Mouse (Mus musculus): ENCODE measurements at regions not wholly inside any gene's neighbourhood (a gene's known extent, or its start where the extent isn't known, plus 50 kb on each side); places are given as distances from the start of the nearest gene placed in this dataset.

- ATAC-seq (replicated peaks; ENCODE audit: poor library complexity): no peak
These were observed 292.8 kb upstream of the Zmiz1 start for GRCm38 (mm10) chr14:25166217-25166616.

GRCm38 (mm10) chr14:25167604-25168003, 291.4 kb upstream of the Zmiz1 start:
- no peak for ATAC-seq (replicated peaks; ENCODE audit: poor library complexity)

- ATAC-seq (replicated peaks; ENCODE audit: poor library complexity): no peak
These were observed 290.7 kb upstream of the Zmiz1 start for GRCm38 (mm10) chr14:25168310-25168709.

- no peak for ATAC-seq (replicated peaks; ENCODE audit: poor library complexity)
These were observed 285.7 kb upstream of the Zmiz1 start for GRCm38 (mm10) chr14:25173281-25173680.

- no peak for ATAC-seq (replicated peaks; ENCODE audit: poor library complexity)
These were observed 285.1 kb upstream of the Zmiz1 start for GRCm38 (mm10) chr14:25173873-25174272.

GRCm38 (mm10) chr14:25174402-25174801, 284.6 kb upstream of the Zmiz1 start:
- no peak for ATAC-seq (replicated peaks; ENCODE audit: poor library complexity)

GRCm38 (mm10) chr14:25176206-25176605, 282.8 kb upstream of the Zmiz1 start:
- no peak for ATAC-seq (replicated peaks; ENCODE audit: poor library complexity)

GRCm38 (mm10) chr14:25180126-25180525, 278.9 kb upstream of the Zmiz1 start:
- no peak for ATAC-seq (replicated peaks; ENCODE audit: poor library complexity)

GRCm38 (mm10) chr14:25181406-25181805, 277.6 kb upstream of the Zmiz1 start:
- no peak for ATAC-seq (replicated peaks; ENCODE audit: poor library complexity)

- no peak for ATAC-seq (replicated peaks; ENCODE audit: poor library complexity)
These were observed 274.9 kb upstream of the Zmiz1 start for GRCm38 (mm10) chr14:25184042-25184441.

GRCm38 (mm10) chr14:25184875-25185274, 274.1 kb upstream of the Zmiz1 start:
- ATAC-seq (replicated peaks; ENCODE audit: poor library complexity): no peak

- ATAC-seq (replicated peaks; ENCODE audit: poor library complexity): no peak
These were observed 273.4 kb upstream of the Zmiz1 start for GRCm38 (mm10) chr14:25185556-25185958.

- no peak for ATAC-seq (replicated peaks; ENCODE audit: poor library complexity)
These were observed 272.8 kb upstream of the Zmiz1 start for GRCm38 (mm10) chr14:25185959-25186771.

GRCm38 (mm10) chr14:25187715-25188114, 271.3 kb upstream of the Zmiz1 start:
- no peak for ATAC-seq (replicated peaks; ENCODE audit: poor library complexity)

GRCm38 (mm10) chr14:25189256-25189655, 269.7 kb upstream of the Zmiz1 start:
- ATAC-seq (replicated peaks; ENCODE audit: poor library complexity): no peak

GRCm38 (mm10) chr14:25190680-25191270, 268.2 kb upstream of the Zmiz1 start:
- no peak for ATAC-seq (replicated peaks; ENCODE audit: poor library complexity)

GRCm38 (mm10) chr14:25196820-25197219, 262.2 kb upstream of the Zmiz1 start:
- no peak for ATAC-seq (replicated peaks; ENCODE audit: poor library complexity)

- ATAC-seq (replicated peaks; ENCODE audit: poor library complexity): no peak
These were observed 259.1 kb upstream of the Zmiz1 start for GRCm38 (mm10) chr14:25199900-25200299.

- ATAC-seq (replicated peaks; ENCODE audit: poor library complexity): no peak
These were observed 258.3 kb upstream of the Zmiz1 start for GRCm38 (mm10) chr14:25200656-25201179.

- no peak for ATAC-seq (replicated peaks; ENCODE audit: poor library complexity)
These were observed 256.7 kb upstream of the Zmiz1 start for GRCm38 (mm10) chr14:25202312-25202711.

GRCm38 (mm10) chr14:25204091-25204490, 254.9 kb upstream of the Zmiz1 start:
- ATAC-seq (replicated peaks; ENCODE audit: poor library complexity): no peak

GRCm38 (mm10) chr14:25206855-25207254, 252.1 kb upstream of the Zmiz1 start:
- ATAC-seq (replicated peaks; ENCODE audit: poor library complexity): no peak
